Mouse (Mus musculus) megakaryocyte, embryonic 14.5 days (primary cell): ENCODE measurements around the gene Irak3. TPM values are rescaled to one million over a fixed set of nuclear protein-coding genes. Genes with fewer than 3 reads are reported as not detected.
"Not testable (repeated sequence)": the region's sequence is repeated elsewhere in the genome, so short reads cannot be mapped to it uniquely, and the experiment has no call there.

ENCODE experiments used
- H3K27me3 ChIP-seq: replicated peaks from 2 replicates; pipeline ENCODE3; 2012; ENCODE audit warnings: inconsistent platforms
- H3K36me3 ChIP-seq: replicated peaks from 2 replicates; pipeline ENCODE3; 2012; ENCODE audit warnings: low read length, inconsistent platforms, mixed read lengths
- H3K4me1 ChIP-seq: 2 replicates; pipeline ENCODE4 v1.6.1; 2012; ENCODE audit warnings: inconsistent platforms
- H3K4me3 ChIP-seq: replicated peaks from 2 replicates; pipeline ENCODE3; 2012; ENCODE audit warnings: moderate library complexity, mild to moderate bottlenecking, inconsistent platforms
- H3K9me3 ChIP-seq: 2 replicates; pipeline ENCODE4 v1.6.1; 2012; ENCODE audit warnings: inconsistent platforms
- FLI1 ChIP-seq: IDR thresholded peaks from 2 replicates; pipeline ENCODE4 v1.6.1; 2012; ENCODE audit warnings: low read length, inconsistent platforms, mixed read lengths
- GATA1 ChIP-seq: IDR thresholded peaks from 3 replicates; pipeline ENCODE4 v1.6.1; 2012; ENCODE audit warnings: mixed read lengths, low read length, inconsistent platforms, borderline replicate concordance
- polyA plus RNA-seq: library from polyadenylated mRNA; stranded (reverse); fragments of >175 nt; gene quantifications from 2 replicates; pipeline ENCODE4 v1.2.3, GENCODE M21; 2012; ENCODE audit warnings: low replicate concordance; ENCODE audit not compliant: insufficient read depth

Gene Irak3
- polyA plus RNA-seq, 1 experiment: 4.9 TPM

- TF ChIP-seq GATA1 (no peak), FLI1 (no peak)
- H3K4me3 ChIP-seq: no peak overlapping the region
- H3K27me3 ChIP-seq: no peaks in the 10 kb centered on the region
Observed at GRCm38 (mm10) chr10:120133697-120134096, 68.2 kb downstream of the Irak3 start.

GRCm38 (mm10) chr10:120130621-120131020, 71.3 kb downstream of the Irak3 start:
- H3K36me3 ChIP-seq: no peaks in the 10 kb centered on the region
- H3K4me3 ChIP-seq: no peak overlapping the region
- H3K4me1 ChIP-seq: peaks cover 47% of the 10 kb centered on the region
- H3K27me3 ChIP-seq: no peaks in the 10 kb centered on the region
- TF ChIP-seq GATA1 (no peak), FLI1 (no peak)
- no peaks in the 10 kb centered on the region for H3K9me3 ChIP-seq

More at GRCm38 (mm10) chr10:120133697-120134096, 68.2 kb downstream of the Irak3 start:
- Histone ChIP-seq H3K9me3 (peaks cover 9% of the 10 kb centered on the region), H3K36me3 (peaks cover 16% of the 10 kb centered on the region), H3K4me1 (peaks cover 41% of the 10 kb centered on the region)

GRCm38 (mm10) chr10:120128601-120129277, 73.2 kb downstream of the Irak3 start:
- Histone ChIP-seq H3K4me1 (peaks cover 54% of the 10 kb centered on the region), H3K4me3 (peak overlapping the region; percentile 42), H3K9me3 (no peaks in the 10 kb centered on the region), H3K27me3 (no peaks in the 10 kb centered on the region), H3K36me3 (no peaks in the 10 kb centered on the region)
- TF ChIP-seq GATA1 (no peak), FLI1 (no peak)

GRCm38 (mm10) chr10:120125465-120125857, 76.5 kb downstream of the Irak3 start:
- Histone ChIP-seq H3K27me3 (no peaks in the 10 kb centered on the region), H3K4me3 (peak overlapping the region; percentile 84), H3K4me1 (peaks cover 45% of the 10 kb centered on the region), H3K9me3 (no peaks in the 10 kb centered on the region; the same call in 1 of the 2 replicates), H3K36me3 (peaks cover 3% of the 10 kb centered on the region)
- no peak for TF ChIP-seq FLI1
- no peak for TF ChIP-seq GATA1

GRCm38 (mm10) chr10:120124801-120125464, 77.0 kb downstream of the Irak3 start:
- H3K4me3 ChIP-seq: peak overlapping the region; percentile 84
- H3K36me3 ChIP-seq: peaks cover 6% of the 10 kb centered on the region
- peaks cover 51% of the 10 kb centered on the region for H3K4me1 ChIP-seq
- TF ChIP-seq GATA1 (no peak), FLI1 (no peak)
- peaks cover 3% of the 10 kb centered on the region for H3K9me3 ChIP-seq
- no peaks in the 10 kb centered on the region for H3K27me3 ChIP-seq

- peaks cover 4% of the 10 kb centered on the region for H3K9me3 ChIP-seq
- no peak for TF ChIP-seq GATA1
- TF ChIP-seq FLI1: no peak
- no peaks in the 10 kb centered on the region for H3K27me3 ChIP-seq
- H3K4me1 ChIP-seq: peaks cover 46% of the 10 kb centered on the region
- peaks cover 7% of the 10 kb centered on the region for H3K36me3 ChIP-seq
- no peak overlapping the region for H3K4me3 ChIP-seq
Observed at GRCm38 (mm10) chr10:120123721-120124120, 78.2 kb downstream of the Irak3 start.

GRCm38 (mm10) chr10:120115249-120115648, 86.7 kb downstream of the Irak3 start:
- H3K27me3 ChIP-seq: no peaks in the 10 kb centered on the region
- TF ChIP-seq FLI1: no peak
- TF ChIP-seq GATA1: no peak
- peaks cover 23% of the 10 kb centered on the region for H3K4me1 ChIP-seq
- peaks cover 24% of the 10 kb centered on the region for H3K36me3 ChIP-seq
- peaks cover 10% of the 10 kb centered on the region for H3K9me3 ChIP-seq
- H3K4me3 ChIP-seq: peak overlapping the region; percentile 62

GRCm38 (mm10) chr10:120114493-120114892, 87.4 kb downstream of the Irak3 start:
- TF ChIP-seq FLI1 (no peak), GATA1 (no peak)
- Histone ChIP-seq H3K36me3 (peaks cover 26% of the 10 kb centered on the region), H3K4me3 (no peak overlapping the region), H3K27me3 (no peaks in the 10 kb centered on the region), H3K4me1 (peaks cover 18% of the 10 kb centered on the region), H3K9me3 (peaks cover 6% of the 10 kb centered on the region; the same call in 1 of the 2 replicates)

- no peak overlapping the region for H3K4me3 ChIP-seq
- no peaks in the 10 kb centered on the region for H3K27me3 ChIP-seq
- H3K36me3 ChIP-seq: peaks cover 31% of the 10 kb centered on the region
- H3K4me1 ChIP-seq: peaks cover 18% of the 10 kb centered on the region
- H3K9me3 ChIP-seq: peaks cover 6% of the 10 kb centered on the region; the same call in 1 of the 2 replicates
- TF ChIP-seq FLI1 (no peak), GATA1 (no peak)
Observed at GRCm38 (mm10) chr10:120113980-120114379, 88.0 kb downstream of the Irak3 start.

- H3K4me3 ChIP-seq: peak overlapping the region; percentile 99
- not testable (repeated sequence) for H3K27me3 ChIP-seq, H3K9me3 ChIP-seq
- peaks cover 18% of the 10 kb centered on the region for H3K4me1 ChIP-seq
- H3K36me3 ChIP-seq: peaks cover 36% of the 10 kb centered on the region
Observed at GRCm38 (mm10) chr10:120113482-120113881, 88.4 kb downstream of the Irak3 start.
